In the genomic region with DNA sequence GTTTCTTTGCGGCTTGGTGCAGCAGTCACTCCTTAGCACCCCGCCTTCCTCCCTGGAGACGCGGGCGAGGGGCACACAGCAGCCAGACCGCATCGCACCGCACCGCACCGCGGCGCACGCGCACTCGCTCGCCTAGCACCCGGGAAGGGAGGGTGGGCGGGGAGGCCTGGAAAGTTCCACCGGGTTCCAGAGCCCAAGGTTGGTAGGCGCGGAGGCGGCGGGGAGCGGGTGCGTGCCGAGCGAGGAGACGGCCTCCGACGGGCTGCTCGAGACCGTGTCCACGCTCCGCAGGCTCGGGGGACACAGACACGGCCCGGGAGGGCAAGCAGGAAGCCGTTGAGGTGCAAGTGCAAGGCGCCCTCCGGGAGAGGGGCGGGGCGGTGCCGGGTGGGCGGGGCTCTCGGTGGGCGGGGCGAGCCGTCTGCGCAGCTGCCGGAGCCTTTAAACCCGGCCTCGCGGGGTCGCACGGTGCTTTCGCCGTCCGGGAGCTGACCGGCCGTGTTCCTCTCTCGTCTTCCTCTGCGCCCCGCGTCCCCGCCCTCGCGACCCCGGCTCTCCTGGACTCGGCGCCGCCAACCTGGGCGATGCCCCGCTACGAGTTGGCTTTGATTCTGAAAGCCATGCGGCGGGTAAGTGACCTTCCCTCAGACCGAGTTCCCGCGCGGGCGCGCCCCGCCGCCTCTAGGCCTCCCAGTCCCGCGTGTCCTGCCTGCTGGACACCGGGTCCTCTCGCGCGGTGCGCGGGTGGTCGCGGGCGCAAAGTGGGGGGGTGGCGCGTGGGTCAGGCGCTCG, we compare ENCODE assay signal across 8 mouse cellular contexts. TPM values are rescaled to one million over a fixed set of nuclear protein-coding genes. Genes with fewer than 3 reads are reported as not detected.
DNase-seq lines count a peak whose midpoint lies in the region; ATAC-seq and TF ChIP-seq lines count a peak whose summit lies in the region.

A gene (plus strand): TSS at position 419 of the 792 bp plus-strand sequence.
A gene (plus strand): TSS at position 465 of the 792 bp plus-strand sequence.
A gene (plus strand): TSS at position 471 of the 792 bp plus-strand sequence.

- H3K27ac ChIP-seq in embryonic fibroblast, embryonic 13.5 days (ENCODE audit: insufficient read depth, low read length): no peak within 1 kb of the TSS
- H3K27ac ChIP-seq in kidney, embryonic 14.5 days (ENCODE audit: low read depth, low read length): peak within 1 kb of the TSS; percentile 80
- H3K27ac ChIP-seq in limb, embryonic 15.5 days: peak within 1 kb of the TSS; percentile 86
- peak within 1 kb of the TSS; percentile 85 for H3K27ac ChIP-seq in midbrain, postnatal 0 days (ENCODE audit: low read depth, low read length)

- peak within 1 kb of the TSS; percentile 85 for H3K4me2 ChIP-seq in kidney, embryonic 14.5 days (replicated peaks; ENCODE audit: low read depth, low read length)
- H3K4me2 ChIP-seq in limb, embryonic 15.5 days: peak within 1 kb of the TSS; percentile 86
- H3K4me2 ChIP-seq in midbrain, postnatal 0 days (ENCODE audit: low read depth, low read length, poor library complexity, severe bottlenecking): peak within 1 kb of the TSS; percentile 82

- ATAC-seq in kidney, embryonic 14.5 days (ENCODE audit: low FRiP score, low TSS enrichment): peak; percentile 92
- ATAC-seq in limb, embryonic 15.5 days (ENCODE audit: insufficient number of reproducible peaks, low FRiP score, low TSS enrichment, low read depth): peak; percentile 92
- peak; percentile 93 for ATAC-seq in midbrain, postnatal 0 days (ENCODE audit: low FRiP score)

- peaks cover 46% of the 10 kb centered on the region for H3K79me3 ChIP-seq in C2C12 (ENCODE audit: low read depth)

- peak within 1 kb of the TSS; percentile 100 for H3ac ChIP-seq in C2C12 (ENCODE audit: control insufficient read depth, insufficient read length, low read depth)

- peaks cover 36% of the 10 kb centered on the region for H3K36me3 ChIP-seq in C2C12 (ENCODE audit: control insufficient read depth, insufficient read depth)
- peaks cover 22% of the 10 kb centered on the region; the same call in 1 of the 2 replicates for H3K36me3 ChIP-seq in kidney, embryonic 14.5 days (ENCODE audit: control insufficient read depth, insufficient read depth, low read length)
- H3K36me3 ChIP-seq in limb, embryonic 15.5 days: peaks cover 20% of the 10 kb centered on the region
- H3K36me3 ChIP-seq in midbrain, postnatal 0 days (ENCODE audit: insufficient read depth, low read length): 0 out of 2 replicates have a peak, but pooled peaks cover 4% of the 10 kb centered on the region

- no peaks in the 10 kb centered on the region for H3K4me1 ChIP-seq in embryonic fibroblast, embryonic 13.5 days (ENCODE audit: control insufficient read depth, insufficient read depth, low read length)
- peaks cover 21% of the 10 kb centered on the region for H3K4me1 ChIP-seq in kidney, embryonic 14.5 days (ENCODE audit: control insufficient read depth, insufficient read depth, low read length)
- peaks cover 12% of the 10 kb centered on the region; the same call in 1 of the 2 replicates for H3K4me1 ChIP-seq in limb, embryonic 15.5 days
- H3K4me1 ChIP-seq in midbrain, postnatal 0 days (ENCODE audit: insufficient read depth, low read length): peaks cover 13% of the 10 kb centered on the region

- H3K9ac ChIP-seq in kidney, embryonic 14.5 days (ENCODE audit: low read depth, low read length): peak within 1 kb of the TSS; percentile 89
- peak within 1 kb of the TSS; percentile 59 for H3K9ac ChIP-seq in limb, embryonic 15.5 days
- H3K9ac ChIP-seq in midbrain, postnatal 0 days (replicated peaks; ENCODE audit: low read length, poor library complexity, severe bottlenecking): peak within 1 kb of the TSS; percentile 79

- under 1% methylated on average over 66 of the region's 99 CpGs for WGBS in kidney, embryonic 14.5 days
- WGBS in limb, embryonic 15.5 days: under 1% methylated on average over 90 of the region's 99 CpGs
- WGBS in midbrain, postnatal 0 days: under 1% methylated on average over 82 of the region's 99 CpGs

- peaks cover 50% of the 10 kb centered on the region for H3K79me2 ChIP-seq in C2C12 (ENCODE audit: control insufficient read depth, insufficient read depth)

- TF ChIP-seq CTCF in C2C12 (IDR thresholded peaks at IDR 0.05; ENCODE audit: control insufficient read depth, insufficient read depth, insufficient read length): no peak
- TF ChIP-seq CTCF in embryonic fibroblast, embryonic 13.5 days (IDR thresholded peaks at IDR 0.05; ENCODE audit: borderline replicate concordance, insufficient read depth, low read length): no peak; the same call in 1 of the 2 replicates
- TF ChIP-seq CTCF in midbrain, postnatal 0 days (IDR thresholded peaks at IDR 0.05): peak; percentile 33

- H3K4me3 ChIP-seq in C2C12 (ENCODE audit: insufficient read depth, poor library complexity, severe bottlenecking): peak within 1 kb of the TSS; percentile 92
- peak within 1 kb of the TSS; percentile 78 for H3K4me3 ChIP-seq in embryonic fibroblast, embryonic 13.5 days (ENCODE audit: insufficient read depth, low read length)
- H3K4me3 ChIP-seq in kidney, embryonic 14.5 days (ENCODE audit: low read length): peak within 1 kb of the TSS; percentile 90
- H3K4me3 ChIP-seq in limb, embryonic 15.5 days: peak within 1 kb of the TSS; percentile 88
- H3K4me3 ChIP-seq in midbrain, postnatal 0 days (ENCODE audit: low read depth, low read length): peak within 1 kb of the TSS; percentile 81

- H3K9me3 ChIP-seq in kidney, embryonic 14.5 days (ENCODE audit: control insufficient read depth, low read length): peaks cover 8% of the 10 kb centered on the region
- H3K9me3 ChIP-seq in limb, embryonic 15.5 days: no peaks in the 10 kb centered on the region
- H3K9me3 ChIP-seq in midbrain, postnatal 0 days (ENCODE audit: low read length): no peaks in the 10 kb centered on the region

- peak; percentile 92 for DNase-seq in brain, adult 2 months (ENCODE audit: low read depth, low spot score)
- DNase-seq in heart, adult 9 months (ENCODE audit: low spot score in 2 of 2): peak; percentile 84 to 88
- DNase-seq in midbrain, postnatal 0 days (ENCODE audit: low spot score): peak; percentile 90
- DNase-seq in spleen, postnatal 10 days (ENCODE audit: low spot score in 2 of 2): peak; percentile 85

- H3K27me3 ChIP-seq in C2C12 (ENCODE audit: control insufficient read depth, insufficient read depth, insufficient read length): no peaks in the 10 kb centered on the region
- no peaks in the 10 kb centered on the region for H3K27me3 ChIP-seq in kidney, embryonic 14.5 days (ENCODE audit: control insufficient read depth, insufficient read depth, low read length)
- H3K27me3 ChIP-seq in limb, embryonic 15.5 days: no peaks in the 10 kb centered on the region
- no peaks in the 10 kb centered on the region for H3K27me3 ChIP-seq in midbrain, postnatal 0 days (ENCODE audit: insufficient read depth, low read length)

- TF ChIP-seq POLR2A in embryonic fibroblast, embryonic 13.5 days (IDR thresholded peaks at IDR 0.05; ENCODE audit: low read depth, low read length): peak; percentile 96

TF ChIP-seq in C2C12, 6 proteins besides CTCF, POLR2A, EP300 and RAD21:
- no peak for TF ChIP-seq MYOG (IDR thresholded peaks at IDR 0.05; ENCODE audit: control insufficient read depth, extremely low read depth, insufficient read length)
- no peak for TF ChIP-seq USF1 (IDR thresholded peaks at IDR 0.05; ENCODE audit: low read depth)
- TF ChIP-seq MYOD1 (IDR thresholded peaks at IDR 0.05; ENCODE audit: control insufficient read depth, insufficient read length, low read depth): no peak
- no peak for TF ChIP-seq CEBPB (IDR thresholded peaks at IDR 0.05; ENCODE audit: low read depth)
- no peak for TF ChIP-seq FOSL1 (IDR thresholded peaks at IDR 0.05; ENCODE audit: insufficient read depth, low read length, poor library complexity, severe bottlenecking)

RNA-seq across cellular contexts. Expression of the first gene that starts in this region (rescaled TPM):
- polyA plus RNA-seq in C2C12 (2012; fragmentation: generic; extraction: Trizol): 323 TPM
- 75.3 and 105 TPM in 2 replicates for polyA plus RNA-seq in embryonic fibroblast, embryonic 13.5 days (2011; ENCODE audit: insufficient read length, low read depth, missing spikeins)
- polyA plus RNA-seq in kidney, embryonic 14.5 days (2014; fragmentation: Nextera tagmentation; extraction: Ambion mirVana): 134 and 168 TPM in 2 replicates
- polyA plus RNA-seq in limb, embryonic 15.5 days (2015; fragmentation: Nextera tagmentation; extraction: Ambion mirVana): 82.0 and 93.0 TPM in 2 replicates
- 28.2 and 38.7 TPM in 2 replicates for total RNA-seq in midbrain, postnatal 0 days (2014; rRNA removed)
- polyA plus RNA-seq in midbrain, postnatal 0 days (2015; fragmentation: Nextera tagmentation; extraction: Ambion mirVana): 148 and 152 TPM in 2 replicates

RNA-seq across cellular contexts. Expression of the second gene that starts in this region (rescaled TPM):
- 0.09 TPM for polyA plus RNA-seq in C2C12 (2012; fragmentation: generic; extraction: Trizol)
- not detected in 2 replicates for polyA plus RNA-seq in embryonic fibroblast, embryonic 13.5 days (2011; ENCODE audit: insufficient read length, low read depth, missing spikeins)
- 0.30 and 0.32 TPM in 2 replicates for polyA plus RNA-seq in kidney, embryonic 14.5 days (2014; fragmentation: Nextera tagmentation; extraction: Ambion mirVana)
- polyA plus RNA-seq in limb, embryonic 15.5 days (2015; fragmentation: Nextera tagmentation; extraction: Ambion mirVana): 0.27 TPM in 1 of 2 replicates, not detected in the other
- not detected in 2 replicates for total RNA-seq in midbrain, postnatal 0 days (2014; rRNA removed)
- 0.82 and 0.99 TPM in 2 replicates for polyA plus RNA-seq in midbrain, postnatal 0 days (2015; fragmentation: Nextera tagmentation; extraction: Ambion mirVana)

RNA-seq across cellular contexts. Expression of the third gene that starts in this region (rescaled TPM):
- polyA plus RNA-seq in C2C12 (2012; fragmentation: generic; extraction: Trizol): 6.3 TPM
- polyA plus RNA-seq in embryonic fibroblast, embryonic 13.5 days (2011; ENCODE audit: insufficient read length, low read depth, missing spikeins): 19.6 and 27.3 TPM in 2 replicates
- polyA plus RNA-seq in kidney, embryonic 14.5 days (2014; fragmentation: Nextera tagmentation; extraction: Ambion mirVana): 5.0 and 13.6 TPM in 2 replicates
- 6.2 and 7.8 TPM in 2 replicates for polyA plus RNA-seq in limb, embryonic 15.5 days (2015; fragmentation: Nextera tagmentation; extraction: Ambion mirVana)
- 40.0 and 50.1 TPM in 2 replicates for total RNA-seq in midbrain, postnatal 0 days (2014; rRNA removed)
- 10.3 and 12.0 TPM in 2 replicates for polyA plus RNA-seq in midbrain, postnatal 0 days (2015; fragmentation: Nextera tagmentation; extraction: Ambion mirVana)
